Mouse (Mus musculus): ENCODE data around the gene Ly6g5c.

- TF ChIP-seq EP300 (IDR thresholded peaks at IDR 0.05; ENCODE audit: low read depth) (no peak), CTCF (IDR thresholded peaks at IDR 0.05; ENCODE audit: low read depth) (no peak)
Measured at GRCm38 (mm10) chr17:35135591-35136320, 27.7 kb downstream of the Ly6g5c start.
